8 mouse cellular contexts compared by ENCODE assay signal in genomic region chr16:13117299-13117966, GRCm38 (mm10). TPM values are rescaled to one million over a fixed set of nuclear protein-coding genes. Genes with fewer than 3 reads are reported as not detected.
DNase-seq lines count a peak whose midpoint lies in the region; ATAC-seq lines count a peak whose summit lies in the region.

No protein-coding gene starts in this region.

- H3K4me2 ChIP-seq in forebrain, embryonic 12.5 days, result no peak overlapping the region
- H3K4me2 ChIP-seq in hindbrain, embryonic 15.5 days, result no peak overlapping the region
- no peak overlapping the region for H3K4me2 ChIP-seq in limb, embryonic 15.5 days

- peak; percentile 51 to 59 for DNase-seq in right cerebral cortex, postnatal 10 days (ENCODE audit: low spot score in 2 of 2)
- no peak for DNase-seq in right cerebral cortex, postnatal 36 days (ENCODE audit: low spot score in 2 of 2)
- DNase-seq in thymus, postnatal 36 days, result peak; percentile 15 to 20

- ATAC-seq in cerebellum, adult (ENCODE audit: insufficient number of reproducible peaks, low FRiP score, low TSS enrichment), result peak; percentile 72
- peak; percentile 88 for ATAC-seq in forebrain, embryonic 12.5 days (ENCODE audit: low FRiP score)
- ATAC-seq in hindbrain, embryonic 15.5 days (ENCODE audit: low FRiP score, low read depth), result peak; percentile 91
- peak; percentile 56 for ATAC-seq in limb, embryonic 15.5 days (ENCODE audit: insufficient number of reproducible peaks, low FRiP score, low TSS enrichment, low read depth)
- ATAC-seq in monocyte, adult 5-6 weeks (replicated peaks; ENCODE audit: insufficient number of reproducible peaks, low FRiP score, low TSS enrichment, poor library complexity, severe bottlenecking), result peak; percentile 66; the same call in 1 of the 2 replicates

- H3K4me1 ChIP-seq in forebrain, embryonic 12.5 days, result no peaks in the 10 kb centered on the region
- no peaks in the 10 kb centered on the region for H3K4me1 ChIP-seq in hindbrain, embryonic 15.5 days (replicated peaks)
- peaks cover 2% of the 10 kb centered on the region; the same call in 1 of the 2 replicates for H3K4me1 ChIP-seq in limb, embryonic 15.5 days

- H3K4me3 ChIP-seq in forebrain, embryonic 12.5 days (replicated peaks), result no peak overlapping the region
- no peak overlapping the region for H3K4me3 ChIP-seq in hindbrain, embryonic 15.5 days
- no peak overlapping the region for H3K4me3 ChIP-seq in limb, embryonic 15.5 days

- no peaks in the 10 kb centered on the region for H3K9me3 ChIP-seq in forebrain, embryonic 12.5 days
- no peaks in the 10 kb centered on the region for H3K9me3 ChIP-seq in hindbrain, embryonic 15.5 days
- H3K9me3 ChIP-seq in limb, embryonic 15.5 days, result no peaks in the 10 kb centered on the region

- H3K9ac ChIP-seq in forebrain, embryonic 12.5 days, result no peak overlapping the region
- no peak overlapping the region for H3K9ac ChIP-seq in hindbrain, embryonic 15.5 days
- H3K9ac ChIP-seq in limb, embryonic 15.5 days, result no peak overlapping the region

- H3K36me3 ChIP-seq in forebrain, embryonic 12.5 days (replicated peaks), result peaks cover 40% of the 10 kb centered on the region
- H3K36me3 ChIP-seq in hindbrain, embryonic 15.5 days, result peaks cover 29% of the 10 kb centered on the region
- peaks cover 50% of the 10 kb centered on the region for H3K36me3 ChIP-seq in limb, embryonic 15.5 days

- no peak overlapping the region for H3K27ac ChIP-seq in forebrain, embryonic 12.5 days
- H3K27ac ChIP-seq in hindbrain, embryonic 15.5 days (replicated peaks), result no peak overlapping the region
- no peak overlapping the region for H3K27ac ChIP-seq in limb, embryonic 15.5 days

- WGBS in forebrain, embryonic 12.5 days, result 70% methylated on average over 9 of the region's 9 CpGs
- WGBS in hindbrain, embryonic 15.5 days, result 68% methylated on average over 9 of the region's 9 CpGs
- WGBS in limb, embryonic 15.5 days, result 58% methylated on average over 9 of the region's 9 CpGs

- no peaks in the 10 kb centered on the region for H3K27me3 ChIP-seq in forebrain, embryonic 12.5 days
- H3K27me3 ChIP-seq in hindbrain, embryonic 15.5 days, result no peaks in the 10 kb centered on the region
- no peaks in the 10 kb centered on the region for H3K27me3 ChIP-seq in limb, embryonic 15.5 days

RNA-seq across cellular contexts. Expression of gene Ercc4, which starts 7.9 kb away (rescaled TPM):
- polyA plus RNA-seq in forebrain, embryonic 12.5 days (2016; fragmentation: Nextera tagmentation; extraction: Ambion mirVana), result 15.0 and 17.5 TPM in 2 replicates
- 16.0 and 17.8 TPM in 2 replicates for polyA plus RNA-seq in hindbrain, embryonic 15.5 days (2015; fragmentation: Nextera tagmentation; extraction: Ambion mirVana)
- polyA plus RNA-seq in limb, embryonic 15.5 days (2015; fragmentation: Nextera tagmentation; extraction: Ambion mirVana), result 12.8 and 13.5 TPM in 2 replicates
- total RNA-seq in monocyte, adult 5-6 weeks (2017), result 9.9 to 22.0 TPM (median 13.4 TPM) in 3 replicates

Comparison
In these comparisons a context has a peak if more than half of its experiments do, and no peak if none do; other contexts are left out.
1. DNase-seq: peak in right cerebral cortex, postnatal 10 days (2 of 2) and thymus, postnatal 36 days (2 of 2); none in right cerebral cortex, postnatal 36 days (0 of 2).
2. Peak in every context shown above with its lines, with median percentiles within 50 percentile points of each other: ATAC-seq.